ENCODE assay signal across 23 mouse cellular contexts in the genomic region with DNA sequence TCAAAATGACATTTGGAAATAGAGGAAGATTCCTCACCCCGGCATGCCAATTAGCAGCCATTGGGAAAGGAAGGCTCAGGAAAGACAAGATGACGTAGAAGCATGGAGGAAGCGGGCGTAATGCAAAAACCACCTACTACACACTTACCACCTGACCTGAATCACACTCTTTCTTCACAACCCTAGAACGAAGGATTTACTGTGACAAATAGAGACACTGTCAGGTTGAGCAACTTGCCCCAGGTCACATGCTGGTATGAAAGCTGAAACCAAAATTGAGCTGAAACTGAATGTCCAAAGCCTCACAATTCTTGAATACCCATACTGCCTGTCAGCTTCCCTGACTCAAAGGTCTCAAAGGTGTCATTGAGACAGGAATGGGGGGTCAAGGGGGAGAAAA. TPM values are rescaled to one million over a fixed set of nuclear protein-coding genes. Genes with fewer than 3 reads are reported as not detected.
DNase-seq lines count a peak whose midpoint lies in the region; ATAC-seq lines count a peak whose summit lies in the region.
"Had no signal": no experiment of that assay in that cellular context is flagged by ENCODE, and none has a peak within 500 bp of the region (broad histone marks: within the 10 kb centered on the region; RNA-seq: fewer than 3 reads in every experiment).

No protein-coding gene starts in this region.

- no peaks in the 10 kb centered on the region for H3K27me3 ChIP-seq in hindbrain, embryonic 11.5 days (ENCODE audit: control insufficient read depth, insufficient read depth, low read length)
- H3K27me3 ChIP-seq: embryonic facial prominence, embryonic 12.5 days; midbrain, embryonic 15.5 days; neural tube, embryonic 15.5 days had no signal

- no peak for DNase-seq in frontal cortex, postnatal 36 days (ENCODE audit: low spot score in 2 of 2)
- DNase-seq in lung, postnatal 36 days = peak; percentile 58
- DNase-seq in lung, postnatal 14 days = no peak
- DNase-seq in gonadal fat pad, adult 2 months (ENCODE audit: low read depth) = peak; percentile 30
- no peak for DNase-seq in B cell, adult 2 months
- DNase-seq in hindbrain, embryonic 11.5 days (ENCODE audit: low spot score) = no peak
- DNase-seq: adrenal gland, postnatal 10 days; cerebellum, adult 11 months; cerebellum, postnatal 36 days; gastrocnemius, postnatal 10 days; kidney, adult 2 months; kidney, postnatal 10 days; left cerebral cortex, postnatal 4 days; retina, postnatal 1 day; thymus, postnatal 25 days had no signal

- no peaks in the 10 kb centered on the region for H3K9me3 ChIP-seq in hindbrain, embryonic 11.5 days (ENCODE audit: control insufficient read depth, low read length)
- H3K9me3 ChIP-seq: embryonic facial prominence, embryonic 12.5 days; hindbrain, embryonic 10.5 days; midbrain, embryonic 15.5 days; neural tube, embryonic 15.5 days had no signal

- 86% methylated on average over 5 of the region's 5 CpGs for WGBS in hindbrain, embryonic 11.5 days

- H3K27ac ChIP-seq in hindbrain, embryonic 11.5 days (ENCODE audit: low read depth, low read length) = no peak overlapping the region
- H3K27ac ChIP-seq: embryonic facial prominence, embryonic 12.5 days; hindbrain, embryonic 10.5 days; liver, embryonic 14.5 days; midbrain, embryonic 15.5 days; neural tube, embryonic 15.5 days had no signal

- H3K9ac ChIP-seq in hindbrain, embryonic 11.5 days (ENCODE audit: low read depth, low read length) = no peak overlapping the region
- H3K9ac ChIP-seq: embryonic facial prominence, embryonic 12.5 days; liver, embryonic 14.5 days; midbrain, embryonic 15.5 days; neural tube, embryonic 15.5 days had no signal

- H3K36me3 ChIP-seq in hindbrain, embryonic 11.5 days (ENCODE audit: control insufficient read depth, insufficient read depth, low read length) = no peaks in the 10 kb centered on the region
- H3K36me3 ChIP-seq: midbrain, embryonic 15.5 days; neural tube, embryonic 15.5 days had no signal

- no peak overlapping the region for H3K4me3 ChIP-seq in hindbrain, embryonic 11.5 days (ENCODE audit: low read depth, low read length)
- H3K4me3 ChIP-seq: embryonic facial prominence, embryonic 12.5 days; erythroblast, embryonic 14.5 days; hindbrain, embryonic 10.5 days; midbrain, embryonic 15.5 days; neural tube, embryonic 15.5 days had no signal

- no peak overlapping the region for H3K4me2 ChIP-seq in hindbrain, embryonic 11.5 days (replicated peaks; ENCODE audit: low read depth, low read length)
- H3K4me2 ChIP-seq: embryonic facial prominence, embryonic 12.5 days; midbrain, embryonic 15.5 days; neural tube, embryonic 15.5 days had no signal

- peaks cover 5% of the 10 kb centered on the region for H3K4me1 ChIP-seq in hindbrain, embryonic 11.5 days (replicated peaks; ENCODE audit: control insufficient read depth, insufficient read depth, low read length)

- 0 out of 2 replicates have a peak, but pooled peaks have one; percentile 7 for ATAC-seq in frontal cortex, adult (ENCODE audit: low TSS enrichment)
- ATAC-seq in neutrophil, adult 5-6 weeks (ENCODE audit: extremely low read depth, insufficient number of reproducible peaks, low FRiP score, poor library complexity, severe bottlenecking) = peak; percentile 64
- ATAC-seq in hindbrain, embryonic 11.5 days (ENCODE audit: low FRiP score) = no peak
- ATAC-seq: midbrain, embryonic 15.5 days had no signal

RNA-seq across cellular contexts. Expression of a gene that starts 31.5 kb away (rescaled TPM):
- polyA plus RNA-seq in gonadal fat pad, adult 2 months (2012; rRNA removed) = 57.8 and 60.3 TPM in 2 replicates
- 109 and 113 TPM in 2 replicates for total RNA-seq in neutrophil, adult 5-6 weeks (2017)
- 57.7 and 58.8 TPM in 2 replicates for polyA plus RNA-seq in hindbrain, embryonic 11.5 days (2014; fragmentation: Nextera tagmentation; extraction: Ambion mirVana)

Comparison
In these comparisons a context has a peak if more than half of its experiments do, and no peak if none do; other contexts are left out.
1. DNase-seq: peak in lung, postnatal 36 days (single experiment) and gonadal fat pad, adult 2 months (single experiment); none in frontal cortex, postnatal 36 days (0 of 2), lung, postnatal 14 days (single experiment), B cell, adult 2 months (0 of 2) and hindbrain, embryonic 11.5 days (single experiment).